ENCODE assay signal across 7 mouse cellular contexts in genomic region chr3:108855864-108856263, GRCm38 (mm10). TPM values are rescaled to one million over a fixed set of nuclear protein-coding genes. Genes with fewer than 3 reads are reported as not detected.
DNase-seq lines count a peak whose midpoint lies in the region; ATAC-seq and TF ChIP-seq lines count a peak whose summit lies in the region.

No protein-coding gene starts in this region.

- 0 out of 2 replicates have a peak, but pooled peaks have one; percentile 10 for TF ChIP-seq EP300 in CH12.LX (IDR thresholded peaks at IDR 0.05; ENCODE audit: low read length)

- TF ChIP-seq CTCF in left cerebral cortex, adult 2 months (IDR thresholded peaks at IDR 0.05), result no peak
- TF ChIP-seq CTCF in CH12.LX (conservative IDR thresholded peaks at IDR 0.05 in 1 of 2, IDR thresholded peaks at IDR 0.05 in 1 of 2; ENCODE audit: low read depth in 2 of 2, low read length in 2 of 2), result no peak

- no peaks in the 10 kb centered on the region for H3K36me3 ChIP-seq in CH12.LX (replicated peaks in 1 of 2; ENCODE audit: control insufficient read depth in 1 of 2, insufficient read depth in 1 of 2, low read length in 1 of 2)
- no peaks in the 10 kb centered on the region for H3K36me3 ChIP-seq in heart, embryonic 12.5 days

- no peak for TF ChIP-seq RAD21 in CH12.LX (IDR thresholded peaks at IDR 0.05; ENCODE audit: low read depth, low read length)

- peak; percentile 54; the same call in 1 of the 2 replicates for ATAC-seq in heart, embryonic 12.5 days (ENCODE audit: insufficient number of reproducible peaks, low FRiP score)
- ATAC-seq in activated CD4-positive, CD25-positive, alpha-beta regulatory T cell, adult 4 months, result no peak

- no peaks in the 10 kb centered on the region for H3K79me2 ChIP-seq in CH12.LX (replicated peaks; ENCODE audit: control insufficient read depth, extremely low read depth, insufficient read depth, poor library complexity, severe bottlenecking)

- peak overlapping the region; percentile 84 for H3K27ac ChIP-seq in left cerebral cortex, adult 2 months
- peak overlapping the region; percentile 86 for H3K27ac ChIP-seq in CH12.LX (ENCODE audit: insufficient read depth, low read depth)
- H3K27ac ChIP-seq in heart, embryonic 12.5 days (ENCODE audit: poor library complexity, severe bottlenecking), result no peak overlapping the region

- WGBS in heart, embryonic 12.5 days, result 55% methylated on average over 10 of the region's 10 CpGs

- H3K4me3 ChIP-seq in left cerebral cortex, adult 2 months, result no peak overlapping the region
- no peak overlapping the region for H3K4me3 ChIP-seq in CH12.LX (replicated peaks in 1 of 3; ENCODE audit: low read depth in 2 of 3, low read length in 2 of 3, poor library complexity in 1 of 3)
- no peak overlapping the region for H3K4me3 ChIP-seq in heart, embryonic 12.5 days

- peak overlapping the region; percentile 19; the same call in 1 of the 2 replicates for H3K9ac ChIP-seq in CH12.LX (ENCODE audit: insufficient read depth, low read depth)
- no peak overlapping the region for H3K9ac ChIP-seq in heart, embryonic 12.5 days

- H3K27me3 ChIP-seq in CH12.LX (replicated peaks), result no peaks in the 10 kb centered on the region
- H3K27me3 ChIP-seq in heart, embryonic 12.5 days (replicated peaks), result no peaks in the 10 kb centered on the region

- H3K9me3 ChIP-seq in CH12.LX (replicated peaks; ENCODE audit: low read length), result no peaks in the 10 kb centered on the region
- no peaks in the 10 kb centered on the region for H3K9me3 ChIP-seq in heart, embryonic 12.5 days (replicated peaks)

- DNase-seq in left cerebral cortex, adult 2 months (ENCODE audit: extremely low spot score in 1 of 2, low spot score in 2 of 2), result peak in 1 of 2 experiments; percentile 32
- no peak for DNase-seq in left cerebral cortex, postnatal 36 days (ENCODE audit: low spot score in 2 of 2)
- DNase-seq in CH12.LX (ENCODE audit: extremely low read depth), result peak; percentile 34
- peak; percentile 79 for DNase-seq in adrenal gland, postnatal 25 days
- peak; percentile 54 for DNase-seq in lung, postnatal 25 days (ENCODE audit: low spot score)

- intact Hi-C loops in left cerebral cortex, adult 2 months (cut with DNase I), result loop anchor here (1.0 to 5.0 kb wide), 2 partner anchors 26 to 56 kb away; partner anchors contain the start of gene Prpf38b
- intact Hi-C loops in left cerebral cortex, postnatal 36 days (cut with DNase I), result loop anchor here (5.0 kb wide), 1 partner anchor 56 kb away; the partner anchor contains the start of gene Prpf38b

- dilution Hi-C loops in CH12.LX (cut with MboI; ENCODE audit: extremely low pct_ligation_motif_present, extremely low pct_unique_long_range_greater_than_20kb, low sequenced_read_pairs), result no loop called here

- in situ Hi-C loops in CH12.LX (cut with MboI; ENCODE audit: low pct_ligation_motif_present, low pct_unique_long_range_greater_than_20kb, low sequenced_read_pairs), result loop anchor here (5.0 kb wide), 1 partner anchor 46 kb away; no protein-coding TSS in a partner anchor

- no peak for TF ChIP-seq POLR2A in CH12.LX (IDR thresholded peaks at IDR 0.05; ENCODE audit: low read depth, low read length)

- peak overlapping the region; percentile 37; the same call in 1 of the 2 replicates for H3K4me2 ChIP-seq in CH12.LX (ENCODE audit: insufficient read depth, low read depth, poor library complexity, severe bottlenecking)
- H3K4me2 ChIP-seq in heart, embryonic 12.5 days, result 0 out of 2 replicates have a peak overlapping the region, but pooled peaks have one; percentile 23

- peaks cover 32 to 71% of the 10 kb centered on the region in 2 experiments for H3K4me1 ChIP-seq in CH12.LX (ENCODE audit: control insufficient read depth in 1 of 2, insufficient read depth in 2 of 2)
- peaks cover 29% of the 10 kb centered on the region for H3K4me1 ChIP-seq in heart, embryonic 12.5 days (replicated peaks)

TF ChIP-seq in CH12.LX, 34 proteins besides CTCF, POLR2A, EP300 and RAD21:
- TF ChIP-seq NELFE (IDR thresholded peaks at IDR 0.05; ENCODE audit: low read depth, low read length), result no peak
- no peak for TF ChIP-seq MXI1 (IDR thresholded peaks at IDR 0.05; ENCODE audit: low read depth, low read length)
- peak; percentile 53; the same call in 1 of the 2 replicates for TF ChIP-seq MAFK (IDR thresholded peaks at IDR 0.05; ENCODE audit: insufficient replicate concordance, low read length)
- no peak for TF ChIP-seq TCF12 (IDR thresholded peaks at IDR 0.05; ENCODE audit: low read depth, low read length)
- 0 out of 2 replicates have a peak, but pooled peaks have one; percentile 24 for TF ChIP-seq TBP (conservative IDR thresholded peaks at IDR 0.05; ENCODE audit: low read depth, low read length)
- TF ChIP-seq BHLHE40 (IDR thresholded peaks at IDR 0.05; ENCODE audit: low read depth, low read length), result no peak
- TF ChIP-seq POLR2AphosphoS2 (IDR thresholded peaks at IDR 0.05; ENCODE audit: low read depth, low read length), result no peak
- no peak for TF ChIP-seq MYC (IDR thresholded peaks at IDR 0.05; ENCODE audit: low read depth, low read length)
- no peak for TF ChIP-seq SMC3 (IDR thresholded peaks at IDR 0.05; ENCODE audit: low read depth, low read length)
- TF ChIP-seq ELF1 (IDR thresholded peaks at IDR 0.05; ENCODE audit: low read depth, low read length), result no peak; the same call in 1 of the 2 replicates
- no peak for TF ChIP-seq RCOR1 (conservative IDR thresholded peaks at IDR 0.05; ENCODE audit: low read depth, low read length)
- no peak for TF ChIP-seq ZKSCAN1 (IDR thresholded peaks at IDR 0.05; ENCODE audit: borderline replicate concordance, low read depth, low read length)
- TF ChIP-seq UBTF (IDR thresholded peaks at IDR 0.05; ENCODE audit: low read depth, low read length), result no peak
- no peak for TF ChIP-seq NRF1 (IDR thresholded peaks at IDR 0.05; ENCODE audit: low read depth, low read length)
- TF ChIP-seq PAX5 (IDR thresholded peaks at IDR 0.05; ENCODE audit: low read length), result no peak
- TF ChIP-seq ZNF384 (IDR thresholded peaks at IDR 0.05; ENCODE audit: low read depth, low read length), result no peak
- TF ChIP-seq USF2 (conservative IDR thresholded peaks at IDR 0.05; ENCODE audit: low read depth, low read length), result no peak
- TF ChIP-seq JUND (conservative IDR thresholded peaks at IDR 0.05; ENCODE audit: low read depth, low read length), result no peak
- TF ChIP-seq MEF2A (IDR thresholded peaks at IDR 0.05; ENCODE audit: borderline replicate concordance, low read depth, low read length), result no peak; the same call in 1 of the 2 replicates
- TF ChIP-seq USF1 (IDR thresholded peaks at IDR 0.05; ENCODE audit: low read depth, low read length), result no peak
- no peak for TF ChIP-seq JUN (IDR thresholded peaks at IDR 0.05; ENCODE audit: insufficient read depth, low read depth, low read length)
- 0 out of 2 replicates have a peak, but pooled peaks have one; percentile 10 for TF ChIP-seq MAZ (IDR thresholded peaks at IDR 0.05; ENCODE audit: low read depth, low read length)

RNA-seq across cellular contexts. Expression of gene Stxbp3, which starts 15.5 kb away (rescaled TPM):
- 10 to 100 TPM; 17.8 to 23.1 TPM for total RNA-seq in left cerebral cortex, adult 2 months (2021)
- total RNA-seq in left cerebral cortex, postnatal 36 days (2021), result 10 to 100 TPM; 22.4 to 23.7 TPM
- total RNA-seq in CH12.LX (2012; rRNA removed) (14.5 and 21.5 TPM in 2 replicates), CH12.LX (2014; rRNA removed) (14.4 and 16.7 TPM in 2 replicates)
- polyA plus RNA-seq in CH12.LX (2012; ENCODE audit: insufficient read length, low read depth), result 12.1 and 16.7 TPM in 2 replicates
- total RNA-seq in adrenal gland, postnatal 25 days (2021), result 45.0 and 63.2 TPM in 2 replicates
- polyA plus RNA-seq in heart, embryonic 12.5 days (2016; fragmentation: Nextera tagmentation; extraction: Ambion mirVana), result 27.3 and 27.8 TPM in 2 replicates
- polyA plus RNA-seq in activated CD4-positive, CD25-positive, alpha-beta regulatory T cell, adult 4 months (2017; shearing (Covaris generic)), result 10 to 100 TPM; 58.1 to 69.1 TPM

RNA-seq across cellular contexts. Expression of gene Fndc7, which starts 33.9 kb away (rescaled TPM):
- under 1 TPM in 1 of 2 experiments, not detected in 1; 0.26 TPM for total RNA-seq in left cerebral cortex, adult 2 months (2021)
- not detected for total RNA-seq in left cerebral cortex, postnatal 36 days (2021)
- 0.42 and 0.81 TPM in 2 replicates for total RNA-seq in CH12.LX (2012; rRNA removed)
- 1.1 TPM in 2 replicates for total RNA-seq in CH12.LX (2014; rRNA removed)
- polyA plus RNA-seq in CH12.LX (2012; ENCODE audit: insufficient read length, low read depth), result 0.57 and 0.61 TPM in 2 replicates
- 0.57 and 0.79 TPM in 2 replicates for total RNA-seq in adrenal gland, postnatal 25 days (2021)
- polyA plus RNA-seq in heart, embryonic 12.5 days (2016; fragmentation: Nextera tagmentation; extraction: Ambion mirVana), result 0.04 TPM in 1 of 2 replicates, not detected in the other
- under 1 TPM; 0.11 to 0.21 TPM for polyA plus RNA-seq in activated CD4-positive, CD25-positive, alpha-beta regulatory T cell, adult 4 months (2017; shearing (Covaris generic))

RNA-seq across cellular contexts. Expression of gene Prpf38b, which starts 55.7 kb away (rescaled TPM):
- total RNA-seq in left cerebral cortex, adult 2 months (2021), result 10 to 100 TPM; 43.9 to 53.2 TPM
- 10 to 100 TPM; 28.0 to 54.5 TPM for total RNA-seq in left cerebral cortex, postnatal 36 days (2021)
- total RNA-seq in CH12.LX (2012; rRNA removed), result 42.6 and 47.4 TPM in 2 replicates
- 42.9 and 55.9 TPM in 2 replicates for total RNA-seq in CH12.LX (2014; rRNA removed)
- polyA plus RNA-seq in CH12.LX (2012; ENCODE audit: insufficient read length, low read depth), result 177 and 193 TPM in 2 replicates
- total RNA-seq in adrenal gland, postnatal 25 days (2021), result 77.1 and 78.8 TPM in 2 replicates
- polyA plus RNA-seq in heart, embryonic 12.5 days (2016; fragmentation: Nextera tagmentation; extraction: Ambion mirVana), result 64.7 and 72.6 TPM in 2 replicates
- 100 to 1,000 TPM; 109 to 118 TPM for polyA plus RNA-seq in activated CD4-positive, CD25-positive, alpha-beta regulatory T cell, adult 4 months (2017; shearing (Covaris generic))

Comparison
In these comparisons a context has a peak if more than half of its experiments do, and no peak if none do; other contexts are left out.
1. DNase-seq: peak in CH12.LX (single experiment), adrenal gland, postnatal 25 days (single experiment) and lung, postnatal 25 days (single experiment); none in left cerebral cortex, postnatal 36 days (0 of 2).